Mouse (Mus musculus) liver, adult 2 months (tissue): ENCODE data around the gene Syn3.

Experiments used
- CTCF ChIP-seq: fragments of 200-500 bp; IDR thresholded peaks from 2 replicates; pipeline ENCODE4 v1.5.1; 2011; ENCODE audit warnings: low read depth, low read length, control low read depth
- POLR2A ChIP-seq: fragments of 200-500 bp; IDR thresholded peaks from 2 replicates; pipeline ENCODE4 v1.6.1; 2011; ENCODE audit warnings: low read length, control low read depth; ENCODE audit not compliant: insufficient read depth; ENCODE audit errors: extremely low read depth

GRCm38 (mm10) chr10:86485971-86486370 lies 12.7 kb downstream of the Syn3 start:
- TF ChIP-seq CTCF (no peak), POLR2A (no peak)
